Mouse (Mus musculus): ENCODE data around the gene Plagl1. TPM values are rescaled to one million over a fixed set of nuclear protein-coding genes. Genes with fewer than 3 reads are reported as not detected.
"Not testable (repeated sequence)": the region's sequence is repeated elsewhere in the genome, so short reads cannot be mapped to it uniquely, and the experiment has no call there.

The Plagl1 gene
- polyA plus RNA-seq (2016; fragmentation: Nextera tagmentation; extraction: Ambion mirVana) = 93.2 and 102 TPM in 2 replicates

- ATAC-seq (ENCODE audit: low FRiP score) = no peak
- peak within 1 kb of the TSS; percentile 55 for H3K9ac ChIP-seq
- no peaks in the 10 kb centered on the region for H3K36me3 ChIP-seq (replicated peaks)
- peaks cover 36% of the 10 kb centered on the region for H3K27me3 ChIP-seq
- H3K4me1 ChIP-seq = peaks cover 14% of the 10 kb centered on the region
- no peak within 1 kb of the TSS for H3K27ac ChIP-seq
- peak within 1 kb of the TSS; percentile 70 for H3K4me2 ChIP-seq
- WGBS = 58% methylated on average over 11 of the region's 11 CpGs
- no peaks in the 10 kb centered on the region for H3K9me3 ChIP-seq
- H3K4me3 ChIP-seq (replicated peaks) = peak within 1 kb of the TSS; percentile 41
Observed at GRCm38 (mm10) chr10:13060021-13060668, at the start of gene Plagl1. TSS of gene Plagl1 (plus strand) at chr10:13060504.

GRCm38 (mm10) chr10:13014026-13014425 lies 46.3 kb upstream of the Plagl1 start:
- 69% methylated on average over 7 of the region's 7 CpGs for WGBS
- Histone ChIP-seq H3K9me3 (no peaks in the 10 kb centered on the region), H3K4me1 (peaks cover 14% of the 10 kb centered on the region), H3K36me3 (replicated peaks) (peaks cover 3% of the 10 kb centered on the region), H3K4me3 (replicated peaks) (no peak overlapping the region), H3K9ac (no peak overlapping the region), H3K4me2 (no peak overlapping the region), H3K27ac (no peak overlapping the region), H3K27me3 (no peaks in the 10 kb centered on the region)
- no peak for ATAC-seq (ENCODE audit: low FRiP score)

- H3K27me3 ChIP-seq = no peaks in the 10 kb centered on the region
- no peaks in the 10 kb centered on the region for H3K4me1 ChIP-seq
- no peak overlapping the region for H3K9ac ChIP-seq
- no peak overlapping the region for H3K4me3 ChIP-seq (replicated peaks)
- H3K9me3 ChIP-seq = no peaks in the 10 kb centered on the region
- H3K27ac ChIP-seq = no peak overlapping the region
- 28% methylated on average over 4 of the region's 4 CpGs for WGBS
- no peak overlapping the region for H3K4me2 ChIP-seq
- no peaks in the 10 kb centered on the region for H3K36me3 ChIP-seq (replicated peaks)
- peak; percentile 63; the same call in 1 of the 2 replicates for ATAC-seq (ENCODE audit: low FRiP score)
Observed at GRCm38 (mm10) chr10:13016573-13016972, 43.7 kb upstream of the Plagl1 start.

GRCm38 (mm10) chr10:13018510-13018909 lies 41.8 kb upstream of the Plagl1 start:
- H3K27me3 ChIP-seq = no peaks in the 10 kb centered on the region
- peak; percentile 36; the same call in 1 of the 2 replicates for ATAC-seq (ENCODE audit: low FRiP score)
- no peak overlapping the region for H3K4me2 ChIP-seq
- H3K4me1 ChIP-seq = no peaks in the 10 kb centered on the region
- H3K9ac ChIP-seq = no peak overlapping the region
- H3K4me3 ChIP-seq (replicated peaks) = no peak overlapping the region
- no peaks in the 10 kb centered on the region for H3K9me3 ChIP-seq
- 63% methylated on average over 7 of the region's 7 CpGs for WGBS
- no peak overlapping the region for H3K27ac ChIP-seq
- no peaks in the 10 kb centered on the region for H3K36me3 ChIP-seq (replicated peaks)

- Histone ChIP-seq H3K9ac (no peak overlapping the region), H3K4me2 (no peak overlapping the region), H3K27ac (no peak overlapping the region), H3K27me3 (no peaks in the 10 kb centered on the region), H3K36me3 (replicated peaks) (no peaks in the 10 kb centered on the region), H3K4me3 (replicated peaks) (no peak overlapping the region), H3K4me1 (no peaks in the 10 kb centered on the region), H3K9me3 (no peaks in the 10 kb centered on the region)
- 79% methylated on average over 5 of the region's 5 CpGs for WGBS
- ATAC-seq (ENCODE audit: low FRiP score) = no peak
Observed at GRCm38 (mm10) chr10:13019026-13019425, 41.3 kb upstream of the Plagl1 start.

- H3K4me2 ChIP-seq = no peak overlapping the region
- WGBS = 83% methylated on average over 4 of the region's 4 CpGs
- no peak overlapping the region for H3K27ac ChIP-seq
- H3K9me3 ChIP-seq = no peaks in the 10 kb centered on the region
- H3K27me3 ChIP-seq = no peaks in the 10 kb centered on the region
- no peak overlapping the region for H3K4me3 ChIP-seq (replicated peaks)
- ATAC-seq (ENCODE audit: low FRiP score) = no peak
- no peaks in the 10 kb centered on the region for H3K4me1 ChIP-seq
- no peaks in the 10 kb centered on the region for H3K36me3 ChIP-seq (replicated peaks)
- no peak overlapping the region for H3K9ac ChIP-seq
Observed at GRCm38 (mm10) chr10:13022103-13022502, 38.2 kb upstream of the Plagl1 start.

GRCm38 (mm10) chr10:13023985-13024384 lies 36.3 kb upstream of the Plagl1 start:
- H3K9me3 ChIP-seq; H3K4me2 ChIP-seq; H3K4me3 ChIP-seq (replicated peaks); H3K9ac ChIP-seq; H3K4me1 ChIP-seq; ATAC-seq (ENCODE audit: low FRiP score); H3K27me3 ChIP-seq; H3K36me3 ChIP-seq (replicated peaks); H3K27ac ChIP-seq: not testable (repeated sequence)
- 85% methylated on average over 3 of the region's 3 CpGs for WGBS

GRCm38 (mm10) chr10:13027702-13028101 lies 32.6 kb upstream of the Plagl1 start:
- ATAC-seq (ENCODE audit: low FRiP score) = no peak
- H3K27ac ChIP-seq = no peak overlapping the region
- H3K4me2 ChIP-seq = no peak overlapping the region
- no peaks in the 10 kb centered on the region for H3K4me1 ChIP-seq
- no peaks in the 10 kb centered on the region for H3K36me3 ChIP-seq (replicated peaks)
- H3K4me3 ChIP-seq (replicated peaks) = no peak overlapping the region
- no peaks in the 10 kb centered on the region for H3K9me3 ChIP-seq
- H3K9ac ChIP-seq = no peak overlapping the region
- H3K27me3 ChIP-seq = no peaks in the 10 kb centered on the region
- 96% methylated on average over 5 of the region's 5 CpGs for WGBS

- no peaks in the 10 kb centered on the region for H3K36me3 ChIP-seq (replicated peaks)
- no peak overlapping the region for H3K27ac ChIP-seq
- H3K27me3 ChIP-seq = no peaks in the 10 kb centered on the region
- no peaks in the 10 kb centered on the region for H3K9me3 ChIP-seq
- 92% methylated on average over 1 of the region's 1 CpGs for WGBS
- no peak overlapping the region for H3K4me3 ChIP-seq (replicated peaks)
- no peak for ATAC-seq (ENCODE audit: low FRiP score)
- no peak overlapping the region for H3K4me2 ChIP-seq
- no peak overlapping the region for H3K9ac ChIP-seq
- H3K4me1 ChIP-seq = no peaks in the 10 kb centered on the region
Observed at GRCm38 (mm10) chr10:13028215-13028614, 32.1 kb upstream of the Plagl1 start.

- H3K9me3 ChIP-seq = no peaks in the 10 kb centered on the region
- H3K4me1 ChIP-seq = no peaks in the 10 kb centered on the region
- H3K4me3 ChIP-seq (replicated peaks) = no peak overlapping the region
- no peak overlapping the region for H3K9ac ChIP-seq
- ATAC-seq (ENCODE audit: low FRiP score) = no peak
- H3K27me3 ChIP-seq = no peaks in the 10 kb centered on the region
- no peak overlapping the region for H3K4me2 ChIP-seq
- no peaks in the 10 kb centered on the region for H3K36me3 ChIP-seq (replicated peaks)
- WGBS = 87% methylated on average over 5 of the region's 5 CpGs
- H3K27ac ChIP-seq = no peak overlapping the region
Observed at GRCm38 (mm10) chr10:13029416-13029815, 30.9 kb upstream of the Plagl1 start.

- no peaks in the 10 kb centered on the region for H3K36me3 ChIP-seq (replicated peaks)
- H3K4me1 ChIP-seq = no peaks in the 10 kb centered on the region
- H3K27ac ChIP-seq = no peak overlapping the region
- no peak overlapping the region for H3K4me3 ChIP-seq (replicated peaks)
- no peak overlapping the region for H3K9ac ChIP-seq
- H3K4me2 ChIP-seq = no peak overlapping the region
- no peaks in the 10 kb centered on the region for H3K27me3 ChIP-seq
- H3K9me3 ChIP-seq = no peaks in the 10 kb centered on the region
- no peak for ATAC-seq (ENCODE audit: low FRiP score)
- WGBS = 83% methylated on average over 3 of the region's 3 CpGs
Observed at GRCm38 (mm10) chr10:13035270-13035669, 25.0 kb upstream of the Plagl1 start.

- WGBS = 90% methylated on average over 5 of the region's 5 CpGs
- no peaks in the 10 kb centered on the region for H3K4me1 ChIP-seq
- no peaks in the 10 kb centered on the region for H3K9me3 ChIP-seq
- H3K4me2 ChIP-seq = no peak overlapping the region
- H3K27ac ChIP-seq = no peak overlapping the region
- ATAC-seq (ENCODE audit: low FRiP score) = no peak
- H3K4me3 ChIP-seq (replicated peaks) = no peak overlapping the region
- H3K36me3 ChIP-seq (replicated peaks) = no peaks in the 10 kb centered on the region
- H3K9ac ChIP-seq = no peak overlapping the region
- H3K27me3 ChIP-seq = no peaks in the 10 kb centered on the region
Observed at GRCm38 (mm10) chr10:13039637-13040174, 20.6 kb upstream of the Plagl1 start.

GRCm38 (mm10) chr10:13044659-13045058 lies 15.6 kb upstream of the Plagl1 start:
- no peak overlapping the region for H3K9ac ChIP-seq
- H3K36me3 ChIP-seq (replicated peaks) = no peaks in the 10 kb centered on the region
- no peaks in the 10 kb centered on the region for H3K4me1 ChIP-seq
- no peak overlapping the region for H3K4me3 ChIP-seq (replicated peaks)
- ATAC-seq (ENCODE audit: low FRiP score) = no peak
- no peaks in the 10 kb centered on the region for H3K27me3 ChIP-seq
- H3K4me2 ChIP-seq = no peak overlapping the region
- H3K9me3 ChIP-seq = no peaks in the 10 kb centered on the region
- 88% methylated on average over 11 of the region's 11 CpGs for WGBS
- H3K27ac ChIP-seq = no peak overlapping the region

Measured in forebrain, embryonic 12.5 days (tissue).